Mouse (Mus musculus): Measurements from ENCODE around the gene Inka2.

- TF ChIP-seq POLR2A (IDR thresholded peaks at IDR 0.05; ENCODE audit: borderline replicate concordance, extremely low read depth, insufficient read depth, insufficient read length, poor library complexity, severe bottlenecking), result no peak
- no peak for TF ChIP-seq CTCF (IDR thresholded peaks at IDR 0.05; ENCODE audit: borderline replicate concordance, extremely low read depth, insufficient read depth, insufficient read length)
Observed at GRCm38 (mm10) chr3:105707590-105707989, 3.2 kb downstream of the Inka2 start.

Measured in brain, embryonic 14.5 days (tissue).